Mouse (Mus musculus): ENCODE data around the gene Tcf25.

GRCm38 (mm10) chr8:123398308-123398707, 24.8 kb downstream of the Tcf25 start:
- TF ChIP-seq EP300 (optimal IDR thresholded peaks at IDR 0.05) (no peak), CTCF (IDR thresholded peaks at IDR 0.05; ENCODE audit: low read depth) (no peak)

Measured in stomach, postnatal 0 days (tissue).